Mouse (Mus musculus) kidney, postnatal 14 days (tissue): ENCODE results near the gene Kcnq1.

Experiments
- DNase-seq: peaks from one replicate; pipeline ENCODE4 v3.0.0; 2022; ENCODE audit warnings: mixed read lengths

Kcnq1 gene

GRCm38 (mm10) chr7:143139932-143140331, 33.8 kb downstream of the Kcnq1 start:
- no peak for DNase-seq

GRCm38 (mm10) chr7:143142680-143143079, 36.5 kb downstream of the Kcnq1 start:
- no peak for DNase-seq

- no peak for DNase-seq
Measured at GRCm38 (mm10) chr7:143147015-143147414, 40.9 kb downstream of the Kcnq1 start.

- peak; percentile 56 for DNase-seq
Measured at GRCm38 (mm10) chr7:143151171-143151570, 45.0 kb downstream of the Kcnq1 start.

GRCm38 (mm10) chr7:143152350-143152749, 46.2 kb downstream of the Kcnq1 start:
- DNase-seq: peak; percentile 38

- DNase-seq: peak; percentile 89
Measured at GRCm38 (mm10) chr7:143153915-143154373, 47.8 kb downstream of the Kcnq1 start.

- peak; percentile 24 for DNase-seq
Measured at GRCm38 (mm10) chr7:143154458-143154871, 48.3 kb downstream of the Kcnq1 start.

GRCm38 (mm10) chr7:143155257-143155656, 49.1 kb downstream of the Kcnq1 start:
- DNase-seq: no peak

GRCm38 (mm10) chr7:143158690-143159425, 52.7 kb downstream of the Kcnq1 start:
- DNase-seq: no peak

- no peak for DNase-seq
Measured at GRCm38 (mm10) chr7:143159446-143159845, 53.3 kb downstream of the Kcnq1 start.

GRCm38 (mm10) chr7:143160057-143160456, 53.9 kb downstream of the Kcnq1 start:
- DNase-seq: no peak

GRCm38 (mm10) chr7:143162051-143162450, 55.9 kb downstream of the Kcnq1 start:
- no peak for DNase-seq

- DNase-seq: no peak
Measured at GRCm38 (mm10) chr7:143164074-143164473, 57.9 kb downstream of the Kcnq1 start.

- DNase-seq: no peak
Measured at GRCm38 (mm10) chr7:143165687-143166265, 59.6 kb downstream of the Kcnq1 start.

GRCm38 (mm10) chr7:143167275-143167674, 61.1 kb downstream of the Kcnq1 start:
- DNase-seq: no peak

- no peak for DNase-seq
Measured at GRCm38 (mm10) chr7:143169371-143169770, 63.2 kb downstream of the Kcnq1 start.

- no peak for DNase-seq
Measured at GRCm38 (mm10) chr7:143172914-143173547, 66.9 kb downstream of the Kcnq1 start.

- no peak for DNase-seq
Measured at GRCm38 (mm10) chr7:143174633-143175032, 68.5 kb downstream of the Kcnq1 start.

- peak; percentile 22 for DNase-seq
Measured at GRCm38 (mm10) chr7:143178831-143179230, 72.7 kb downstream of the Kcnq1 start.

- DNase-seq: peak; percentile 78
Measured at GRCm38 (mm10) chr7:143180761-143181160, 74.6 kb downstream of the Kcnq1 start.

GRCm38 (mm10) chr7:143181311-143181710, 75.1 kb downstream of the Kcnq1 start:
- DNase-seq: no peak

GRCm38 (mm10) chr7:143185506-143185905, 79.3 kb downstream of the Kcnq1 start:
- no peak for DNase-seq

- DNase-seq: no peak
Measured at GRCm38 (mm10) chr7:143186378-143186777, 80.2 kb downstream of the Kcnq1 start.

- no peak for DNase-seq
Measured at GRCm38 (mm10) chr7:143187181-143187580, 81.0 kb downstream of the Kcnq1 start.
